Mouse (Mus musculus): ENCODE measurements at regions not wholly inside any gene's neighbourhood (a gene's known extent, or its start where the extent isn't known, plus 50 kb on each side); places are given as distances from the start of the nearest gene placed in this dataset.

GRCm38 (mm10) chr11:24716539-24717287 is 638.9 kb downstream of the Bcl11a start:
- no peaks in the 10 kb centered on the region for H3K36me3 ChIP-seq (ENCODE audit: insufficient read depth, low read length)
- no peaks in the 10 kb centered on the region for H3K27me3 ChIP-seq (ENCODE audit: insufficient read depth, low read length)
- H3K4me1 ChIP-seq (replicated peaks; ENCODE audit: low read depth, low read length), result no peaks in the 10 kb centered on the region
- H3K9me3 ChIP-seq (ENCODE audit: low read length), result no peaks in the 10 kb centered on the region
- TF ChIP-seq CTCF (conservative IDR thresholded peaks at IDR 0.05; ENCODE audit: low read length), result no peak
- TF ChIP-seq NANOG (IDR thresholded peaks at IDR 0.05; ENCODE audit: borderline replicate concordance, low read length), result no peak
- no peak overlapping the region for H3K4me3 ChIP-seq (replicated peaks; ENCODE audit: low read length)

GRCm38 (mm10) chr11:24724259-24724937 is 646.5 kb downstream of the Bcl11a start:
- TF ChIP-seq POU5F1 (IDR thresholded peaks at IDR 0.05; ENCODE audit: borderline replicate concordance, low read length) (no peak), NANOG (IDR thresholded peaks at IDR 0.05; ENCODE audit: borderline replicate concordance, low read length) (no peak), CTCF (conservative IDR thresholded peaks at IDR 0.05; ENCODE audit: low read length) (no peak)
- H3K4me3 ChIP-seq (replicated peaks; ENCODE audit: low read length), result no peak overlapping the region
- H3K9me3 ChIP-seq (ENCODE audit: low read length), result no peaks in the 10 kb centered on the region
- H3K4me1 ChIP-seq (replicated peaks; ENCODE audit: low read depth, low read length), result peaks cover 5% of the 10 kb centered on the region
- no peaks in the 10 kb centered on the region for H3K27me3 ChIP-seq (ENCODE audit: insufficient read depth, low read length)
- H3K36me3 ChIP-seq (ENCODE audit: insufficient read depth, low read length), result no peaks in the 10 kb centered on the region

GRCm38 (mm10) chr11:24726331-24726730 is 648.5 kb downstream of the Bcl11a start:
- H3K4me1 ChIP-seq (replicated peaks; ENCODE audit: low read depth, low read length), result peaks cover 5% of the 10 kb centered on the region
- TF ChIP-seq POU5F1 (IDR thresholded peaks at IDR 0.05; ENCODE audit: borderline replicate concordance, low read length) (no peak), CTCF (conservative IDR thresholded peaks at IDR 0.05; ENCODE audit: low read length) (no peak), NANOG (IDR thresholded peaks at IDR 0.05; ENCODE audit: borderline replicate concordance, low read length) (no peak)
- no peaks in the 10 kb centered on the region for H3K9me3 ChIP-seq (ENCODE audit: low read length)
- no peaks in the 10 kb centered on the region for H3K27me3 ChIP-seq (ENCODE audit: insufficient read depth, low read length)
- H3K4me3 ChIP-seq (replicated peaks; ENCODE audit: low read length), result no peak overlapping the region
- H3K36me3 ChIP-seq (ENCODE audit: insufficient read depth, low read length), result no peaks in the 10 kb centered on the region

- no peaks in the 10 kb centered on the region for H3K36me3 ChIP-seq (ENCODE audit: insufficient read depth, low read length)
- H3K27me3 ChIP-seq (ENCODE audit: insufficient read depth, low read length), result no peaks in the 10 kb centered on the region
- TF ChIP-seq POU5F1 (IDR thresholded peaks at IDR 0.05; ENCODE audit: borderline replicate concordance, low read length), result no peak
- no peak for TF ChIP-seq CTCF (conservative IDR thresholded peaks at IDR 0.05; ENCODE audit: low read length)
- no peak for TF ChIP-seq NANOG (IDR thresholded peaks at IDR 0.05; ENCODE audit: borderline replicate concordance, low read length)
- no peaks in the 10 kb centered on the region for H3K9me3 ChIP-seq (ENCODE audit: low read length)
- no peak overlapping the region for H3K4me3 ChIP-seq (replicated peaks; ENCODE audit: low read length)
- peaks cover 5% of the 10 kb centered on the region for H3K4me1 ChIP-seq (replicated peaks; ENCODE audit: low read depth, low read length)
Observed at GRCm38 (mm10) chr11:24727404-24727803, 649.5 kb downstream of the Bcl11a start.

- no peak overlapping the region for H3K4me3 ChIP-seq (replicated peaks; ENCODE audit: low read length)
- H3K9me3 ChIP-seq (ENCODE audit: low read length), result no peaks in the 10 kb centered on the region
- H3K27me3 ChIP-seq (ENCODE audit: insufficient read depth, low read length), result no peaks in the 10 kb centered on the region
- peaks cover 5% of the 10 kb centered on the region for H3K4me1 ChIP-seq (replicated peaks; ENCODE audit: low read depth, low read length)
- H3K36me3 ChIP-seq (ENCODE audit: insufficient read depth, low read length), result no peaks in the 10 kb centered on the region
- TF ChIP-seq NANOG (IDR thresholded peaks at IDR 0.05; ENCODE audit: borderline replicate concordance, low read length) (no peak), POU5F1 (IDR thresholded peaks at IDR 0.05; ENCODE audit: borderline replicate concordance, low read length) (no peak), CTCF (conservative IDR thresholded peaks at IDR 0.05; ENCODE audit: low read length) (no peak)
Observed at GRCm38 (mm10) chr11:24731431-24731830, 653.6 kb downstream of the Bcl11a start.

GRCm38 (mm10) chr11:24739710-24740255 is 661.9 kb downstream of the Bcl11a start:
- H3K27me3 ChIP-seq (ENCODE audit: insufficient read depth, low read length), result peaks cover 4% of the 10 kb centered on the region; the same call in 1 of the 2 replicates
- no peak overlapping the region for H3K4me3 ChIP-seq (replicated peaks; ENCODE audit: low read length)
- no peaks in the 10 kb centered on the region for H3K9me3 ChIP-seq (ENCODE audit: low read length)
- peaks cover 29% of the 10 kb centered on the region for H3K4me1 ChIP-seq (replicated peaks; ENCODE audit: low read depth, low read length)
- no peak for TF ChIP-seq CTCF (conservative IDR thresholded peaks at IDR 0.05; ENCODE audit: low read length)
- no peak for TF ChIP-seq POU5F1 (IDR thresholded peaks at IDR 0.05; ENCODE audit: borderline replicate concordance, low read length)
- no peak for TF ChIP-seq NANOG (IDR thresholded peaks at IDR 0.05; ENCODE audit: borderline replicate concordance, low read length)
- no peaks in the 10 kb centered on the region for H3K36me3 ChIP-seq (ENCODE audit: insufficient read depth, low read length)

- H3K27me3 ChIP-seq (ENCODE audit: insufficient read depth, low read length), result peaks cover 4% of the 10 kb centered on the region; the same call in 1 of the 2 replicates
- H3K36me3 ChIP-seq (ENCODE audit: insufficient read depth, low read length), result no peaks in the 10 kb centered on the region
- H3K9me3 ChIP-seq (ENCODE audit: low read length), result no peaks in the 10 kb centered on the region
- peaks cover 29% of the 10 kb centered on the region for H3K4me1 ChIP-seq (replicated peaks; ENCODE audit: low read depth, low read length)
- no peak overlapping the region for H3K4me3 ChIP-seq (replicated peaks; ENCODE audit: low read length)
- TF ChIP-seq CTCF (conservative IDR thresholded peaks at IDR 0.05; ENCODE audit: low read length) (no peak), POU5F1 (IDR thresholded peaks at IDR 0.05; ENCODE audit: borderline replicate concordance, low read length) (no peak), NANOG (IDR thresholded peaks at IDR 0.05; ENCODE audit: borderline replicate concordance, low read length) (no peak)
Observed at GRCm38 (mm10) chr11:24740466-24740865, 662.6 kb downstream of the Bcl11a start.

- TF ChIP-seq POU5F1 (IDR thresholded peaks at IDR 0.05; ENCODE audit: borderline replicate concordance, low read length), result no peak
- no peak for TF ChIP-seq CTCF (conservative IDR thresholded peaks at IDR 0.05; ENCODE audit: low read length)
- no peak for TF ChIP-seq NANOG (IDR thresholded peaks at IDR 0.05; ENCODE audit: borderline replicate concordance, low read length)
- no peaks in the 10 kb centered on the region for H3K9me3 ChIP-seq (ENCODE audit: low read length)
- no peaks in the 10 kb centered on the region for H3K36me3 ChIP-seq (ENCODE audit: insufficient read depth, low read length)
- H3K4me3 ChIP-seq (replicated peaks; ENCODE audit: low read length), result no peak overlapping the region
- H3K4me1 ChIP-seq (replicated peaks; ENCODE audit: low read depth, low read length), result peaks cover 29% of the 10 kb centered on the region
- H3K27me3 ChIP-seq (ENCODE audit: insufficient read depth, low read length), result peaks cover 4% of the 10 kb centered on the region; the same call in 1 of the 2 replicates
Observed at GRCm38 (mm10) chr11:24742561-24742960, 664.7 kb downstream of the Bcl11a start.

Data from E14TG2a.4 (cell line).